Comparison of ENCODE assay signal across 21 mouse cellular contexts in the genomic region with DNA sequence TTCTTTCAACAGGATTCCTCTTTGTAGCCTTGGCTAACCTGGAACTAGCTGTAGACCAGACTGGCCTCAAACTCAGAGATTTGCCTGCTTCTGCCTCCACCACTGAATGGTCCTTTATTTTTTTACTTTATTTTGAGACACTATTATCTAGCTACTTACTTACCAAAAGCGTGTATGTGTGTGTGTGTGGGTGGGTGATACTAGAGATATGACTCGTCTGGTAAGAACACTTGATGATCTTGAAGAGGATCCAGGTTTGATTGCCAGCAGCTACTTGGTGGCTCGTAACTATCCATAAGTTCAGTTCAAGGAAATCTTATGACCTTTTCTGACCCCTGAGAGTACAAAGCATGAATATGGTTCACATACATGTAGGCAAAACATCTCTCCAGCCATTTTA. TPM values are rescaled to one million over a fixed set of nuclear protein-coding genes. Genes with fewer than 3 reads are reported as not detected.
A peak's percentile ranks its signal among the peaks of the same experiment; 100 is the strongest.
DNase-seq lines count a peak whose midpoint lies in the region; ATAC-seq and TF ChIP-seq lines count a peak whose summit lies in the region.
"Had no signal": no experiment of that assay in that cellular context is flagged by ENCODE, and none has a peak within 500 bp of the region (broad histone marks: within the 10 kb centered on the region; RNA-seq: fewer than 3 reads in every experiment).

No protein-coding gene starts in this region.

- 17% methylated on average over 3 of the region's 3 CpGs for WGBS in liver, embryonic 14.5 days (ENCODE audit: insufficient replicate concordance)
- WGBS in heart, embryonic 12.5 days: 66% methylated on average over 3 of the region's 3 CpGs

- no peaks in the 10 kb centered on the region for H3K9me3 ChIP-seq in liver, embryonic 14.5 days (ENCODE audit: control insufficient read depth, low read length)
- no peaks in the 10 kb centered on the region for H3K9me3 ChIP-seq in heart, embryonic 12.5 days (replicated peaks)
- H3K9me3 ChIP-seq: embryonic facial prominence, embryonic 15.5 days; forebrain, embryonic 13.5 days; heart, embryonic 13.5 days had no signal

- H3K36me3 ChIP-seq in liver, embryonic 14.5 days (replicated peaks; ENCODE audit: control insufficient read depth, insufficient read depth, low read depth): no peaks in the 10 kb centered on the region
- H3K36me3 ChIP-seq in heart, embryonic 12.5 days: no peaks in the 10 kb centered on the region
- H3K36me3 ChIP-seq: heart, embryonic 13.5 days had no signal

- H3K4me2 ChIP-seq in liver, embryonic 14.5 days (ENCODE audit: low read depth): peak overlapping the region; percentile 38
- no peak overlapping the region for H3K4me2 ChIP-seq in heart, embryonic 12.5 days
- H3K4me2 ChIP-seq: embryonic facial prominence, embryonic 15.5 days; forebrain, embryonic 13.5 days; heart, embryonic 13.5 days; hindbrain, embryonic 14.5 days had no signal

- DNase-seq in liver, embryonic 14.5 days (ENCODE audit: low read depth in 3 of 3, low spot score in 3 of 3): peak in 1 of 3 experiments; percentile 45
- no peak for DNase-seq in adrenal gland, postnatal 10 days
- no peak for DNase-seq in heart, postnatal 4 days
- DNase-seq: adrenal gland, postnatal 25 days; cerebellum, adult 2 months; cerebellum, postnatal 10 days; embryo, embryonic 11 days; forebrain, postnatal 0 days; gastrocnemius, postnatal 25 days had no signal

- H3K4me1 ChIP-seq in liver, embryonic 14.5 days (replicated peaks; ENCODE audit: control insufficient read depth in 2 of 2, insufficient read depth in 2 of 2, low read length in 1 of 2): peaks cover 35 to 37% of the 10 kb centered on the region in 2 experiments
- H3K4me1 ChIP-seq in heart, embryonic 12.5 days (replicated peaks): peaks cover 6% of the 10 kb centered on the region; the same call in 1 of the 2 replicates

- peak; percentile 41; the same call in 1 of the 2 replicates for ATAC-seq in erythroblast, adult 5-6 weeks (replicated peaks; ENCODE audit: low FRiP score, poor library complexity, severe bottlenecking)
- ATAC-seq in erythroid progenitor cell, adult 5-6 weeks (replicated peaks; ENCODE audit: low FRiP score, poor library complexity, severe bottlenecking): peak; percentile 57
- ATAC-seq in liver, embryonic 14.5 days (ENCODE audit: insufficient read depth): peak; percentile 76
- ATAC-seq in megakaryocyte progenitor cell, adult 5-6 weeks (replicated peaks; ENCODE audit: poor library complexity): peak; percentile 63
- ATAC-seq in heart, embryonic 12.5 days (ENCODE audit: insufficient number of reproducible peaks, low FRiP score): no peak
- ATAC-seq: activated CD4-positive, CD25-positive, alpha-beta regulatory T cell, adult 4 months; forebrain, embryonic 13.5 days; forebrain, postnatal 0 days; intestine, embryonic 16.5 days; Patski had no signal

- H3K27me3 ChIP-seq in liver, embryonic 14.5 days (ENCODE audit: control insufficient read depth, insufficient read depth, low read length): peaks cover 9% of the 10 kb centered on the region
- H3K27me3 ChIP-seq in heart, embryonic 12.5 days (replicated peaks): peaks cover 4% of the 10 kb centered on the region
- H3K27me3 ChIP-seq: embryonic facial prominence, embryonic 15.5 days; forebrain, embryonic 13.5 days; heart, embryonic 13.5 days; Patski had no signal

- no peak for TF ChIP-seq CTCF in liver, embryonic 14.5 days (IDR thresholded peaks at IDR 0.05; ENCODE audit: low read depth)

- H3K9ac ChIP-seq in liver, embryonic 14.5 days (replicated peaks): peak overlapping the region; percentile 23; the same call in 1 of the 2 replicates
- H3K9ac ChIP-seq in heart, embryonic 12.5 days: no peak overlapping the region
- H3K9ac ChIP-seq: embryonic facial prominence, embryonic 15.5 days; forebrain, embryonic 13.5 days; forebrain, postnatal 0 days; heart, embryonic 13.5 days; hindbrain, embryonic 14.5 days had no signal

- H3K4me3 ChIP-seq in liver, embryonic 14.5 days (ENCODE audit: insufficient read depth in 1 of 2, low read depth in 2 of 2, low read length in 2 of 2): no peak overlapping the region
- no peak overlapping the region for H3K4me3 ChIP-seq in heart, embryonic 12.5 days
- H3K4me3 ChIP-seq: embryonic facial prominence, embryonic 15.5 days; forebrain, embryonic 13.5 days; heart, embryonic 13.5 days had no signal

- peak overlapping the region; percentile 76 for H3K27ac ChIP-seq in liver, embryonic 14.5 days
- H3K27ac ChIP-seq in heart, embryonic 12.5 days (ENCODE audit: poor library complexity, severe bottlenecking): no peak overlapping the region
- H3K27ac ChIP-seq: embryonic facial prominence, embryonic 15.5 days; forebrain, embryonic 13.5 days; heart, embryonic 13.5 days; hindbrain, embryonic 14.5 days had no signal

- TF ChIP-seq EP300 in liver, embryonic 14.5 days (IDR thresholded peaks at IDR 0.05; ENCODE audit: low read depth): peak; percentile 44

RNA-seq across cellular contexts. Expression of a gene that starts 8.6 kb away (rescaled TPM):
- 3.1 and 7.5 TPM in 2 replicates for total RNA-seq in erythroblast, adult 5-6 weeks (2015; ENCODE audit: low replicate concordance)
- total RNA-seq in erythroblast, adult 5-6 weeks (2017; ENCODE audit: low replicate concordance): 8.4 and 11.3 TPM in 2 replicates
- 21.4 and 35.7 TPM in 2 replicates for total RNA-seq in erythroid progenitor cell, adult 5-6 weeks (2015; ENCODE audit: low replicate concordance)
- total RNA-seq in erythroid progenitor cell, adult 5-6 weeks (2017; ENCODE audit: low replicate concordance): 27.7 and 43.4 TPM in 2 replicates
- polyA plus RNA-seq in liver, embryonic 14.5 days (2012; rRNA removed): 8.1 and 8.6 TPM in 2 replicates
- 7.6 and 9.9 TPM in 2 replicates for polyA plus RNA-seq in liver, embryonic 14.5 days (2014; fragmentation: Nextera tagmentation; extraction: Ambion mirVana)
- 2.0 and 2.2 TPM in 2 replicates for total RNA-seq in megakaryocyte progenitor cell, adult 5-6 weeks (2015)
- total RNA-seq in megakaryocyte progenitor cell, adult 5-6 weeks (2017): 4.8 and 5.6 TPM in 2 replicates
- 10 to 100 TPM; 19.8 to 24.2 TPM for total RNA-seq in adrenal gland, postnatal 10 days (2021)
- 10 to 100 TPM; 11.6 to 12.1 TPM for total RNA-seq in heart, postnatal 4 days (2021)
- polyA plus RNA-seq in heart, embryonic 12.5 days (2016; fragmentation: Nextera tagmentation; extraction: Ambion mirVana): 10.7 and 12.8 TPM in 2 replicates

RNA-seq across cellular contexts. Expression of a gene that starts 19.5 kb away (rescaled TPM):
- not detected in 2 replicates for total RNA-seq in erythroblast, adult 5-6 weeks (2015; ENCODE audit: low replicate concordance)
- total RNA-seq in erythroblast, adult 5-6 weeks (2017; ENCODE audit: low replicate concordance): 0.09 TPM in 1 of 2 replicates, not detected in the other
- total RNA-seq in erythroid progenitor cell, adult 5-6 weeks (2015; ENCODE audit: low replicate concordance): not detected in 2 replicates
- not detected in 2 replicates for total RNA-seq in erythroid progenitor cell, adult 5-6 weeks (2017; ENCODE audit: low replicate concordance)
- polyA plus RNA-seq in liver, embryonic 14.5 days (2012; rRNA removed): 0.13 and 0.18 TPM in 2 replicates
- polyA plus RNA-seq in liver, embryonic 14.5 days (2014; fragmentation: Nextera tagmentation; extraction: Ambion mirVana): 0.05 TPM in 1 of 2 replicates, not detected in the other
- 0.20 TPM in 1 of 2 replicates, not detected in the other for total RNA-seq in megakaryocyte progenitor cell, adult 5-6 weeks (2015)
- total RNA-seq in megakaryocyte progenitor cell, adult 5-6 weeks (2017): 0.04 TPM in 1 of 2 replicates, not detected in the other
- total RNA-seq in adrenal gland, postnatal 10 days (2021): 1 to 10 TPM in 1 of 2 experiments, under 1 TPM in 1; 0.87 to 2.2 TPM
- total RNA-seq in heart, postnatal 4 days (2021): 1 to 10 TPM; 1.7 to 2.4 TPM
- 2.0 and 3.0 TPM in 2 replicates for polyA plus RNA-seq in heart, embryonic 12.5 days (2016; fragmentation: Nextera tagmentation; extraction: Ambion mirVana)

RNA-seq across cellular contexts. Expression of a gene that starts 30.8 kb away (rescaled TPM):
- total RNA-seq in erythroblast, adult 5-6 weeks (2015; ENCODE audit: low replicate concordance): 26.9 and 42.2 TPM in 2 replicates
- total RNA-seq in erythroblast, adult 5-6 weeks (2017; ENCODE audit: low replicate concordance): 64.8 and 71.7 TPM in 2 replicates
- total RNA-seq in erythroid progenitor cell, adult 5-6 weeks (2015; ENCODE audit: low replicate concordance): 30.6 and 54.1 TPM in 2 replicates
- 37.7 and 46.8 TPM in 2 replicates for total RNA-seq in erythroid progenitor cell, adult 5-6 weeks (2017; ENCODE audit: low replicate concordance)
- polyA plus RNA-seq in liver, embryonic 14.5 days (2012; rRNA removed): 17.8 and 19.3 TPM in 2 replicates
- polyA plus RNA-seq in liver, embryonic 14.5 days (2014; fragmentation: Nextera tagmentation; extraction: Ambion mirVana): 24.5 and 26.2 TPM in 2 replicates
- total RNA-seq in megakaryocyte progenitor cell, adult 5-6 weeks (2015): 33.1 and 40.2 TPM in 2 replicates
- total RNA-seq in megakaryocyte progenitor cell, adult 5-6 weeks (2017): 47.9 and 50.6 TPM in 2 replicates
- 10 to 100 TPM; 91.4 to 96.1 TPM for total RNA-seq in adrenal gland, postnatal 10 days (2021)
- 10 to 100 TPM; 65.1 to 66.3 TPM for total RNA-seq in heart, postnatal 4 days (2021)
- polyA plus RNA-seq in heart, embryonic 12.5 days (2016; fragmentation: Nextera tagmentation; extraction: Ambion mirVana): 71.3 and 72.9 TPM in 2 replicates

RNA-seq across cellular contexts. Expression of a gene that starts 38.7 kb away (rescaled TPM):
- total RNA-seq in erythroblast, adult 5-6 weeks (2015; ENCODE audit: low replicate concordance): not detected in 2 replicates
- total RNA-seq in erythroblast, adult 5-6 weeks (2017; ENCODE audit: low replicate concordance): not detected in 2 replicates
- total RNA-seq in erythroid progenitor cell, adult 5-6 weeks (2015; ENCODE audit: low replicate concordance): not detected in 2 replicates
- 0.39 TPM in 1 of 2 replicates, not detected in the other for total RNA-seq in erythroid progenitor cell, adult 5-6 weeks (2017; ENCODE audit: low replicate concordance)
- 0.27 and 0.31 TPM in 2 replicates for polyA plus RNA-seq in liver, embryonic 14.5 days (2012; rRNA removed)
- 0.20 and 0.50 TPM in 2 replicates for polyA plus RNA-seq in liver, embryonic 14.5 days (2014; fragmentation: Nextera tagmentation; extraction: Ambion mirVana)
- total RNA-seq in megakaryocyte progenitor cell, adult 5-6 weeks (2015): 0.12 and 0.68 TPM in 2 replicates
- 0.96 TPM in 1 of 2 replicates, not detected in the other for total RNA-seq in megakaryocyte progenitor cell, adult 5-6 weeks (2017)
- 1 to 10 TPM; 2.1 to 2.7 TPM for total RNA-seq in adrenal gland, postnatal 10 days (2021)
- total RNA-seq in heart, postnatal 4 days (2021): 1 to 10 TPM; 1.3 to 1.8 TPM
- polyA plus RNA-seq in heart, embryonic 12.5 days (2016; fragmentation: Nextera tagmentation; extraction: Ambion mirVana): 0.99 and 1.0 TPM in 2 replicates
- total RNA-seq: gastrocnemius, adult 18-20 months had no signal

RNA-seq across cellular contexts. Expression of a gene that starts 38.8 kb away (rescaled TPM):
- total RNA-seq in erythroblast, adult 5-6 weeks (2015; ENCODE audit: low replicate concordance): 345 and 426 TPM in 2 replicates
- 114 and 205 TPM in 2 replicates for total RNA-seq in erythroblast, adult 5-6 weeks (2017; ENCODE audit: low replicate concordance)
- total RNA-seq in erythroid progenitor cell, adult 5-6 weeks (2015; ENCODE audit: low replicate concordance): 581 and 593 TPM in 2 replicates
- total RNA-seq in erythroid progenitor cell, adult 5-6 weeks (2017; ENCODE audit: low replicate concordance): 151 and 338 TPM in 2 replicates
- polyA plus RNA-seq in liver, embryonic 14.5 days (2012; rRNA removed): 867 and 921 TPM in 2 replicates
- 643 and 646 TPM in 2 replicates for polyA plus RNA-seq in liver, embryonic 14.5 days (2014; fragmentation: Nextera tagmentation; extraction: Ambion mirVana)
- 2,069 and 2,075 TPM in 2 replicates for total RNA-seq in megakaryocyte progenitor cell, adult 5-6 weeks (2015)
- total RNA-seq in megakaryocyte progenitor cell, adult 5-6 weeks (2017): 838 and 883 TPM in 2 replicates
- 100 to 1,000 TPM; 696 to 753 TPM for total RNA-seq in adrenal gland, postnatal 10 days (2021)
- 100 to 1,000 TPM; 505 to 516 TPM for total RNA-seq in heart, postnatal 4 days (2021)
- polyA plus RNA-seq in heart, embryonic 12.5 days (2016; fragmentation: Nextera tagmentation; extraction: Ambion mirVana): 420 and 432 TPM in 2 replicates
